Mouse (Mus musculus) erythroblast, embryonic 14.5 days (primary cell): ENCODE measurements around the gene C1ql2. TPM values are rescaled to one million over a fixed set of nuclear protein-coding genes. Genes with fewer than 3 reads are reported as not detected.

Experiments
- H3K27me3 ChIP-seq: 2 replicates; pipeline ENCODE4 v1.6.1; 2012; ENCODE audit warnings: inconsistent platforms; ENCODE audit not compliant: control insufficient read depth
- H3K36me3 ChIP-seq: 2 replicates; pipeline ENCODE4 v1.6.1; 2012; ENCODE audit warnings: mild to moderate bottlenecking, inconsistent platforms; ENCODE audit not compliant: control insufficient read depth
- H3K4me1 ChIP-seq: 2 replicates; pipeline ENCODE4 v1.6.1; 2012; ENCODE audit warnings: inconsistent platforms; ENCODE audit not compliant: control insufficient read depth
- H3K4me3 ChIP-seq: replicated peaks from 2 replicates; pipeline ENCODE3; 2012; ENCODE audit warnings: moderate library complexity, mild to moderate bottlenecking, inconsistent platforms
- H3K9me3 ChIP-seq: 2 replicates; pipeline ENCODE4 v1.6.1; 2012; ENCODE audit warnings: low read length, inconsistent platforms, mixed read lengths; ENCODE audit not compliant: control insufficient read depth
- GATA1 ChIP-seq: IDR thresholded peaks from 2 replicates; pipeline ENCODE4 v1.6.1; 2012; ENCODE audit warnings: low read length, inconsistent platforms, mixed read lengths
- TAL1 ChIP-seq: IDR thresholded peaks from 3 replicates; pipeline ENCODE4 v1.6.1; 2012; ENCODE audit warnings: low read length, inconsistent platforms, mixed read lengths
- polyA plus RNA-seq: library from polyadenylated mRNA; stranded (reverse); fragments of >175 nt; gene quantifications from 2 replicates; pipeline ENCODE4 v1.2.3, GENCODE M21; 2012

C1ql2 gene
- polyA plus RNA-seq, result not detected in 2 replicates

DNA sequence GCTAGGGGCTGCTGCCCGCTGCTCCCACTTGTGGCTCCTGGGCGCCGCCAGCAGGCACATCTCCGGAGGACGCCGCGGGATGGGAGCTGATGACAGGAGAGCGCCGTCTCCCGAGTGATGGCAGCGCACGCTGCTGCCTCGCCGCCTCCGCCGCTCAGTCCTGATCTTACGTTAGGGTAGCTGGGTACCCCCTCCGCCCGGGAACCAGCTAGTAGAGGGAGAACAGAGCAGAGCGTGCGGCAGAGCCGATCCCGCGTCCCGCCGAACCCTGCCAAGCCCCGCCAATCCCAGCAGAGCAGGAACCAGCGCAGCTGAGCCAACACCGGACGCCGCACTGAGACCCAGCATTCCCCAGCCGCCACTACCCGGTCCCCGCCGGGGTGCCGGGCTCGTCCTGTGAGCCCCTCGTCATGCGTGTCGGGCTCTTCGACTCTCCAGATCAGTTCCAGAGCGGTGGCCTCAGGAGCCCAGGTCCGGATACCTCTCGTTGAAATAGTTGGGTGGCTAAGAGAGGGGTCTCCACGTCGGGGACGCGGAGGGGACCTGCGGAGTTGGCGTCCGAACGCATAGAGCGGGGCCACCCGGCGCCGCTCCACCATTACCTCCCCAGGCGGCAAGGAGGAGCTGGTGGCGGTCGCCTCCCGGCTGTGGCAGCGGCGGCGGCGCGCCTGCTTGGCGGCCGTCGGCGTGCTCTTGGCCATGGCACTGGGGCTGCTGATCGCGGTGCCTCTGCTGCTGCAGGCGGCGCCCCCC lies at the start of gene C1ql2:
Gene C1ql2 (plus strand): TSS at position 164 of the 753 bp plus-strand sequence.
- Histone ChIP-seq H3K4me1 (no peaks in the 10 kb centered on the region), H3K4me3 (no peak within 1 kb of the TSS), H3K9me3 (no peaks in the 10 kb centered on the region), H3K36me3 (no peaks in the 10 kb centered on the region), H3K27me3 (peaks cover 83% of the 10 kb centered on the region)
- TF ChIP-seq TAL1 (no peak), GATA1 (no peak)

- H3K4me3 ChIP-seq, result no peak overlapping the region
- H3K27me3 ChIP-seq, result peaks cover 13% of the 10 kb centered on the region
- peaks cover 6% of the 10 kb centered on the region for H3K9me3 ChIP-seq
- TF ChIP-seq GATA1, result no peak
- TF ChIP-seq TAL1, result no peak
- H3K4me1 ChIP-seq, result peaks cover 5% of the 10 kb centered on the region
- no peaks in the 10 kb centered on the region for H3K36me3 ChIP-seq
Observed at GRCm38 (mm10) chr1:120291709-120292108, 48.7 kb upstream of the C1ql2 start.

- H3K4me3 ChIP-seq, result no peak overlapping the region
- TF ChIP-seq TAL1, result no peak
- no peak for TF ChIP-seq GATA1
- H3K4me1 ChIP-seq, result peaks cover 5% of the 10 kb centered on the region
- peaks cover 5% of the 10 kb centered on the region for H3K27me3 ChIP-seq
- peaks cover 6% of the 10 kb centered on the region for H3K9me3 ChIP-seq
- no peaks in the 10 kb centered on the region for H3K36me3 ChIP-seq
Observed at GRCm38 (mm10) chr1:120293803-120294202, 46.6 kb upstream of the C1ql2 start.

GRCm38 (mm10) chr1:120296936-120297335 lies 43.4 kb upstream of the C1ql2 start:
- Histone ChIP-seq H3K4me3 (no peak overlapping the region), H3K36me3 (no peaks in the 10 kb centered on the region), H3K9me3 (peaks cover 9% of the 10 kb centered on the region), H3K4me1 (peaks cover under 1% of the 10 kb centered on the region; the same call in 1 of the 2 replicates), H3K27me3 (no peaks in the 10 kb centered on the region)
- TF ChIP-seq GATA1 (no peak), TAL1 (no peak)

- Histone ChIP-seq H3K4me1 (no peaks in the 10 kb centered on the region), H3K36me3 (no peaks in the 10 kb centered on the region), H3K4me3 (no peak overlapping the region), H3K27me3 (no peaks in the 10 kb centered on the region), H3K9me3 (no peaks in the 10 kb centered on the region; the same call in 1 of the 2 replicates)
- TF ChIP-seq TAL1 (no peak), GATA1 (no peak)
Observed at GRCm38 (mm10) chr1:120305801-120306200, 34.6 kb upstream of the C1ql2 start.

DNA sequence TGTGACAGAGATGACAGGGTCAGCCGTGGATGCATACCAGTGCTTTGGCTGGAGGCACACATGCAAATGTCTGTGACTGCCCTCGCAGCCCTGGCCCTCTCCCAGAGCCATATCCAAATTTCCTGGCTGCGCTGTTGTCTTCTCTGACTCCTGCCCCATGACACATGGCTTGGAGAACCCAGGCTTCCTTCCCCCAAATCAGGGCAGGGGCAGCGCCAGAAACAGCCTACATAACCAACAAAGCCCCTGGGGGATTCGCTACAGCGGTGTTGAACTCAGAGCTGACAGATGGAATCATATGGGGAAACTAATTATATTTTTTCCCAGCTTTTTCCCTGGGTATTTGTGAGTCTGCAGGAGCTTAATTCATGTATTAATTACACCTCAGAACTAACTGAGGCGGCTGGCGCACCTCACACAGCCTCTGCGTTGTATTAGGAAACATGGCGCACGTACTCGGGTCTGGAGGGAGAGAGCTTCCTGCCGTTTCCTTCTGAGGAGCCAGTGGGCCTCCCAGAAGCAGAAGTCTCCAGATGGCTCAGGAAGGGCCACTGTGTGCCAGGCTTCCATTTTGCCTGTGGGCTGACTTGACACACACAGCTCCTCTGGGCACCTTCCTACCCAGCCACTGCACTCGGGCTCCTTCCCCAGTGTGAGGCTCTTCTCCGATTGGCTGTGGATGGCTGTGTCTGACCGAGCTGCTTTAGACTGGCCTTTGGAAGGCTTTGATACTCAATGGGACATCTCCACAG lies 18.9 kb upstream of the C1ql2 start:
- no peak overlapping the region for H3K4me3 ChIP-seq
- H3K4me1 ChIP-seq, result no peaks in the 10 kb centered on the region
- H3K27me3 ChIP-seq, result no peaks in the 10 kb centered on the region
- no peaks in the 10 kb centered on the region for H3K9me3 ChIP-seq
- TF ChIP-seq GATA1 (no peak), TAL1 (no peak)
- H3K36me3 ChIP-seq, result no peaks in the 10 kb centered on the region

GRCm38 (mm10) chr1:120323131-120323561 lies 17.2 kb upstream of the C1ql2 start:
- Histone ChIP-seq H3K4me3 (no peak overlapping the region), H3K9me3 (no peaks in the 10 kb centered on the region), H3K36me3 (no peaks in the 10 kb centered on the region), H3K4me1 (no peaks in the 10 kb centered on the region), H3K27me3 (no peaks in the 10 kb centered on the region)
- TF ChIP-seq GATA1 (no peak), TAL1 (no peak)

DNA sequence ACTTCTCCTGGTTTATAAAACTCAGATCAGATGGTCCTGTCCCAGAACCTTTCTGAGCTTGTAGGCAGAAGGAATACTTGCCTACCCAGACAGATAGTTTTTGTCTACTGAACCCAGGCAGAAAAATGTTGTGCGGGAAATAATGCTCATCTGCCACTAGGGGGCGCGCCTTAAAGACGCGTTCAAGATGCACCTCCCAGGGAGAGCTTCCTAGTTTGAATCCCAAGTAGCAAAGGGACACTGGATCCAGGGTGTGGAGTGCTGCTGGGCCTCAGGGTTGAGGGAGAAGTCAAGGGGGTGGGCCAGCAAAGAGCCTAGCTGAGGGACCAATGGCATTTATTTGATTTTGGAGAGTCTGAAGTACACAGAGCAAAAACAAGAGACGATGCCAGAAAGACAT lies 12.7 kb upstream of the C1ql2 start:
- Histone ChIP-seq H3K9me3 (no peaks in the 10 kb centered on the region), H3K36me3 (no peaks in the 10 kb centered on the region), H3K4me3 (no peak overlapping the region), H3K27me3 (no peaks in the 10 kb centered on the region), H3K4me1 (no peaks in the 10 kb centered on the region)
- TF ChIP-seq TAL1 (no peak), GATA1 (no peak)

GRCm38 (mm10) chr1:120328212-120328611 lies 12.2 kb upstream of the C1ql2 start:
- Histone ChIP-seq H3K4me1 (no peaks in the 10 kb centered on the region), H3K4me3 (no peak overlapping the region), H3K27me3 (no peaks in the 10 kb centered on the region), H3K36me3 (no peaks in the 10 kb centered on the region), H3K9me3 (no peaks in the 10 kb centered on the region)
- no peak for TF ChIP-seq GATA1
- no peak for TF ChIP-seq TAL1
